Mouse (Mus musculus) T-cell, adult 2 months (primary cell): Measurements from ENCODE around the gene Gast.
"Not testable (repeated sequence)": the region's sequence is repeated elsewhere in the genome, so short reads cannot be mapped to it uniquely, and the experiment has no call there.

Experiments used
- DNase-seq: peaks from one replicate; pipeline ENCODE4 v3.0.0; 2022; ENCODE audit warnings: low spot score

The Gast gene

DNA sequence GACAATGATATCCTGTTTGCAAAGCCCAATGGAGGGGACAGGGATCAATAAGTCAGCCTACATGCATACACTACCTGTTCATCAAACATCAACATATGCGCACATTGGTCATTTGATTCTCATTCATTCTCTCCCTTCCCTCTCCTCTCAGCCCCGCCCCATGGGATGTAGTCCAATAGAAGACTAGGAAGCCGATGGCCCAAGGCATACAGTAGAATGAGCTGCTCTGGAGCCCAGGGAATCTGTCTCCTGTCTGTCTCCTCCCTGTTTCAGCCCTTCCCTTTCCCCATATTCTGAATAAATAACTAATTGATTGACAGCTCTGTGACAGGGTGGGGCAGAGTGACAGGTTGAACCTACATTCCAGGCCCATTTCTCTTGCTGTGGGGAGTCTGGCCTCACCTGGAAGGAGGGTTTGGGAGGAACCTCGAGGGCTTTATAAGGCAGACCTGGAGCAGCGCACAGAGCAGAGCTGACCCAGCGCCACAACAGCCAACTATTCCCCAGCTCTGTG is at the start of gene Gast:
TSS of gene Gast (plus strand) at position 464 of the 514 bp plus-strand sequence.
- DNase-seq: no peak

DNA sequence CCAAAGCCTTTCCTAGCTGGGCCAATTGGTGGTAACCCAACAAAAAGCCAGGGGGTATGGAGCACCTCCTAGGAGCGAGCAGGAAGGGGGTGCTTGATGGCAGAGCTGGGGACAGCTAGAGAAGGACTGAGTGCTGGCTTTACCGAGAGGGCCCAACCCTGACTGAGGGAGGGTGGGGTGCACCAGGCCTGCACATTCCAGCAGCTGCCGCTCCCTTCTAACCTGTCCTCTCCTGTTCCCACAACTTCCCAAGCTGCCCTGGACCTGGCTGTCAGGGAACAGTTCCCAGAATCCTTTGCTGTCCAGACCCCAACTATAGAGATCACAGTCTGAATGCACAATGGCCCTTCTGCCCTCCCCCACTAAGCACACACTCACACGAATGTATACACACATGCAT is 49.2 kb upstream of the Gast start:
- DNase-seq: no peak

DNA sequence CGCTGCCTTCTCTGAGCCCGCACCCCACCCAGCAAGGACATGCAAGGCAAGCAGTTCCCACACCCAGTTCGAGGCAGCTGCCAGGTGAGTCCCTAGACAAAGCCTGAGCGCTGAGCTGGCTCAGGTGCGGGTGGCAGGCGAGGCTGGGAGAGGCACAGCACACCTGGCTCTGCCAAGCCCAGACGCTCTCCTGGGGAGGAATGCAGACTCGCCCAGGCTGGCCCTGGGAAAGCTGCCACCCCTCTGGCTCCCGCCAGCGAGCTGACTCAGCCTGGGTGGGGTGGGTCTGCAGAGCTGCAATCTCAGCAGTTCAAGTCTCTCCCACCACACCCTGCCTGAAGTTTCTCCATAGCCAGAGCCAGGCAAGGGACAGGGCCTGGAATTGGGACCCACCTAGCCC is 47.2 kb upstream of the Gast start:
- no peak for DNase-seq

GRCm38 (mm10) chr11:100288942-100289341 is 45.3 kb upstream of the Gast start:
- no peak for DNase-seq

DNA sequence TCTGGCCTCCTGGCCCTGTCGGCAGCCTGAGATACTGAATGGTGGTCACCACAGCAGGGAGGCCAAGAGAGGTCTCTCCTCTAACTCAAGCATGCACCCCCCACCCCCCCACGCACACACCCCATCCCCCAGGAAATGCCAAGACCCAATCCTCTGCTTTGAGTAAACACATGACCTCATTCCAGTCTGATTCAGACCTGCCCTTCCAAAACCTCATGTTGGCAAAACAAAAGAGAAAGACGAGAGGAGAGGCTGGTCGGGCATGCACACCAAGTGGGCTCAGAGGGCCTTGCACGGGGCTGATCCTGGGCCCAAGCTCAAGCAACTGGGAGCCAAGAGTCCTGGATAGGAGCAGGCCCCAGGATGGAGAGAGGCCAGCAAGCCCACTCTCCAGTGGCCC is 44.0 kb upstream of the Gast start:
- DNase-seq: no peak

GRCm38 (mm10) chr11:100292884-100293283 is 41.3 kb upstream of the Gast start:
- DNase-seq: no peak

DNA sequence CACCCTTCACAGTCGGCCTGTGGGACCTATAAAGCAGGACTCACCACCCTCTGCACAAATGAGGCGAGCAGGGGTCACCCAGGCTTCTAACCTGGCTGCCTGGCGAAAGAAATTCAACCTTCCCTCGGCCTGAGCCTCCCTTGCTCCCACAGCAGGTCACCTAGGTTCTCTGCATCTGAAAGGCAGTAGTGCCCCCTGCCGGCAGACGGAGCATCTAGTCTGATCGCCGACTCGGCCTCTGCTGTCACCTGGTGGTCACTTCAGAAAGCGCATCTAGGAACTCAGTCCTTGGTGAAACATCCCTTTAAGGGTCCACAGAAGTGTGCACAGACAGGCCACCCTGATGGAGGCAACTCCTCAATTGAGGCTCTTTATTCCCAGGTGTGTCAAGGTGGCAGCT is 38.9 kb upstream of the Gast start:
- DNase-seq: peak; percentile 72

DNA sequence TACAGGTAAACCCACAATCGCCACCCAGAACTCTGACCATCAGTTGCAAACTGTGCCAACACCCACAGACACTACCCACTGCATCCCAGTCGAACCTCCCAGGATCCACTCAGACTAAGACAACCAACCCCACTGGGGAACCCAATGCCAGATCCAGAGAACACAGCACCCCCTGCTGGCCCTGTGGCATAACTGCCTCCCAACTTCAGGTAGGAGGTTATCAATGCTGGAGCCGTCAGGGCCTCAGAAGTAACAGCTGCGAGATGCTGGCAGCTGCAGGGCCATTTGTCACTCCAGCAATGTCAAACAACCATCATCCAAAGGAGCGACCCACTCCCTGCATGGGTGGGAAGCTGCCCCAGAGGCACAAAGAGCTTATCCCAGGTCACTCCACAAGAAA is 36.4 kb upstream of the Gast start:
- peak; percentile 39 for DNase-seq

- peak; percentile 79 for DNase-seq
Observed at GRCm38 (mm10) chr11:100298274-100299036, 35.8 kb upstream of the Gast start.

DNA sequence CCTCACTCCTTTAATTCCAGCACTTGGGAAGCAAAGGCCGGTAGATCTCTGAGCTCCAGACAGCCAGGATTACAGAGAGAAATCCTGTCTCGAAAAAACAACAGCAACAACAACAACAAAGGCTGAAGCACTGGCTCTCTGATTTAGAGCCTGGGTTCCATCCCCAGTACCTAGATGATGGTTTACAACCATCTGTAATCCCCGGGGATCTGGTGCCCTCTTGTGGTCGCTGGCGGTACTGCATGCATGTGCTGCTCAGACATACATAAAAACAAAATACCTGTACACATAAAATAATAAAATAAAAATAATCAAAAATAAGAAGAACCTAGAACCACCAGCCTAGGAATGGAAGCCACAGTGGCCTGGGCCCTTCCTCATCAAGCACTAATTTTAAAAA is 33.9 kb upstream of the Gast start:
- peak; percentile 58 for DNase-seq

- DNase-seq: no peak
Observed at GRCm38 (mm10) chr11:100301292-100301691, 32.9 kb upstream of the Gast start.

GRCm38 (mm10) chr11:100307900-100308299 is 26.3 kb upstream of the Gast start:
- no peak for DNase-seq

DNA sequence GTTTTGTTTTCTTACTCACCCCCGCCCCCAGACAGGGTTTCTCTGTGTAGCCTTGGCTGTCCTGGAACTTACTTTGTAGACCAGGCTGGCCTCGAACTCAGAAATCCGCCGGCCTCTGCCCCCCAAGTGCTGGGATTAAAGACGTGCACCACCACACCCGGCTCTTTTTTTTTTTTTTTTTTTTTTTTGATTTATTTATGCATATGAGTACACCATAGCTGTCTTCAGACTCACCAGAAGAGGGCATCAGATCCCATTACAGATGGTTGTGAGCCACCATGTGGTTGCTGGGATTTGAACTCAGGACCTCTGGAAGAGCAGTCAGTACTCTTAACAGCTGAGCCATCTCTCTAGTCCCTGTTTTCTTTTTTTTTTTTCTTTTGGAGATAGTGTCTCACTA is 25.5 kb upstream of the Gast start:
- not testable (repeated sequence) for DNase-seq

DNA sequence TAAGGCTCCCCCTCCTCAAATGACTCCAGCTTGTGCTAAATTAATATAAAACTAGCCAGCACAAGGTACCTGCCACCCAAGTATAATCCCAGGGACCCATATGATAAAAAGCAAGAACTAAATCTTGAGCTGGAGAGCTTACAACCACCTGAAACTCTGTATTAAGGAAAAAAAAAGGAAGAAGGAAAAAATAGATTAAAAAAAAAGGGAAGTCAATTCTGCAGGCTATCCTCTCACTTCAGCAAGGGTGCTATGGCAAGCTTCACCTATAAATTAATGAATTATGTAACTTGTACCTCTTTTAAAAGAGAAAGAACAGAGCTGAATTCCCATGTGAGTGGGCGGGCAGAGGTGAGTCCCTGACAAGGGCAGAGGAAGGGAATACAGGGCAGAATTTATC is 22.6 kb upstream of the Gast start:
- DNase-seq: no peak

GRCm38 (mm10) chr11:100312096-100312679 is 22.0 kb upstream of the Gast start:
- no peak for DNase-seq

DNA sequence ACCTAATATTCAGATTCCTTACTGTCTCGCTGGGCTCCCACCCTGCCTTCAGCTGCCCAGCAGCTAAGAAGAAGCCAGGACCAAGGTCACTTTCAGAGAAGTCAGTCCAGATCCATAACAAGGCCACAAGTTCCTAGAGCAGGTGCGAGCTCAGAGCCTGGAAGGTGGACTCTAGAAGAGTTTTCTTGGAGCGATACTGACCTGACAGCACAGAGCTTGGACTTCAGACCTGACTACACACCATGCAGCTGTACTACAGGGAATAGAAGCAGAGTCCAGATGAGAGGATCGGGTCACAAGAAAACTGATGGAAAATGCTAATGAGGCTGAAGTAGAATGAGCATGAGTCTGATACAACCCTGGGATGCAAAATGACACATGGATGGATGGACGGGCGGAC is 20.8 kb upstream of the Gast start:
- no peak for DNase-seq

GRCm38 (mm10) chr11:100315439-100315838 is 18.8 kb upstream of the Gast start:
- no peak for DNase-seq

GRCm38 (mm10) chr11:100317826-100318380 is 16.3 kb upstream of the Gast start:
- no peak for DNase-seq

- DNase-seq: no peak
Observed at GRCm38 (mm10) chr11:100318529-100319451, 15.4 kb upstream of the Gast start.

GRCm38 (mm10) chr11:100319492-100320171 is 14.6 kb upstream of the Gast start, which contains the start of gene Eif1:
TSS of gene Eif1 (plus strand) at chr11:100319885.
- peak; percentile 100 for DNase-seq

GRCm38 (mm10) chr11:100320172-100320630 is 14.0 kb upstream of the Gast start:
- DNase-seq: peak; percentile 97
